Mouse (Mus musculus) monocyte, adult 5-6 weeks (primary cell): ENCODE measurements around the gene Etfb. TPM values are rescaled to one million over a fixed set of nuclear protein-coding genes. Genes with fewer than 3 reads are reported as not detected.
A peak's percentile ranks its signal among the peaks of the same experiment; 100 is the strongest.
"Not testable (repeated sequence)": the region's sequence is repeated elsewhere in the genome, so short reads cannot be mapped to it uniquely, and the experiment has no call there.

Source experiments
- ATAC-seq: fragments of 153-309, 156-312 bp; replicated peaks from 2 replicates; pipeline ENCODE4 v1.8.0; 2017; ENCODE audit warnings: mild to moderate bottlenecking; ENCODE audit not compliant: low TSS enrichment, insufficient number of reproducible peaks, severe bottlenecking, poor library complexity, low FRiP score
- total RNA-seq: library from RNA; stranded (forward); fragments of 200-1000, 200-491, 200-594 nt; gene quantifications from 3 replicates; pipeline ENCODE4 v1.2.3, GENCODE M21; 2017

The Etfb gene
- total RNA-seq: 178 to 222 TPM (median 221 TPM) in 3 replicates

- peak; percentile 94 for ATAC-seq
Measured at GRCm38 (mm10) chr7:43443917-43444293, at the start of gene Etfb, which contains the start of gene Gm45233. Gene Etfb (plus strand): TSS chr7:43444083. Gene Gm45233 (plus strand): TSS chr7:43444128.

GRCm38 (mm10) chr7:43399501-43399900 lies 44.4 kb upstream of the Etfb start:
- peak; percentile 14; the same call in 1 of the 2 replicates for ATAC-seq

- ATAC-seq: no peak
Measured at GRCm38 (mm10) chr7:43402718-43403117, 41.2 kb upstream of the Etfb start.

- ATAC-seq: no peak
Measured at GRCm38 (mm10) chr7:43407573-43407972, 36.3 kb upstream of the Etfb start.

- ATAC-seq: peak; percentile 40; the same call in 1 of the 2 replicates
Measured at GRCm38 (mm10) chr7:43408131-43408553, 35.7 kb upstream of the Etfb start, which contains the start of gene Siglecg. Gene Siglecg (plus strand): TSS chr7:43408204.

GRCm38 (mm10) chr7:43409084-43409483 lies 34.8 kb upstream of the Etfb start:
- no peak for ATAC-seq

GRCm38 (mm10) chr7:43411724-43412123 lies 32.2 kb upstream of the Etfb start:
- ATAC-seq: not testable (repeated sequence)

- ATAC-seq: no peak
Measured at GRCm38 (mm10) chr7:43417298-43417697, 26.6 kb upstream of the Etfb start.

- peak; percentile 97 for ATAC-seq
Measured at GRCm38 (mm10) chr7:43422995-43423617, 20.8 kb upstream of the Etfb start.

GRCm38 (mm10) chr7:43423991-43424625 lies 19.8 kb upstream of the Etfb start:
- no peak for ATAC-seq

- no peak for ATAC-seq
Measured at GRCm38 (mm10) chr7:43427406-43427805, 16.5 kb upstream of the Etfb start, which contains the start of gene Lim2. Gene Lim2 (plus strand): TSS chr7:43427670.

- no peak for ATAC-seq
Measured at GRCm38 (mm10) chr7:43429500-43429899, 14.4 kb upstream of the Etfb start.

- no peak for ATAC-seq
Measured at GRCm38 (mm10) chr7:43432891-43433290, 11.0 kb upstream of the Etfb start.

GRCm38 (mm10) chr7:43434676-43435075 lies 9.2 kb upstream of the Etfb start:
- peak; percentile 56 for ATAC-seq

GRCm38 (mm10) chr7:43436341-43437255 lies 7.3 kb upstream of the Etfb start, which contains the start of gene Nkg7:
Gene Nkg7 (plus strand): TSS chr7:43437073.
- peak; percentile 28; the same call in 1 of the 2 replicates for ATAC-seq

GRCm38 (mm10) chr7:43438611-43439010 lies 5.3 kb upstream of the Etfb start:
- no peak for ATAC-seq

GRCm38 (mm10) chr7:43440482-43440881 lies 3.4 kb upstream of the Etfb start, which contains the start of gene Cldnd2:
Gene Cldnd2 (plus strand): TSS chr7:43440782.
- no peak for ATAC-seq

GRCm38 (mm10) chr7:43441071-43441470 lies 2.8 kb upstream of the Etfb start:
- no peak for ATAC-seq

- ATAC-seq: no peak
Measured at GRCm38 (mm10) chr7:43442684-43443083, 1.2 kb upstream of the Etfb start.
